Mouse (Mus musculus): ENCODE results near the gene Akt1. TPM values are rescaled to one million over a fixed set of nuclear protein-coding genes. Genes with fewer than 3 reads are reported as not detected.
A peak's percentile ranks its signal among the peaks of the same experiment; 100 is the strongest.

Gene Akt1
- 100 to 1,000 TPM; 217 to 237 TPM for total RNA-seq (2021)
- long read RNA-seq, experiment 1, transcript Akt1-201 (14 exons, 2,690 nt) = major isoform, 694 of 764 reads
- long read RNA-seq, experiment 1, partial matches to known transcripts = 39 of 764 reads
- long read RNA-seq, experiment 1, other reads (novel, unspliced or antisense) = 31 of 764 reads
- long read RNA-seq, experiment 2, transcript Akt1-201 (14 exons, 2,690 nt) = major isoform, 609 of 672 reads
- long read RNA-seq, experiment 2, partial matches to known transcripts = 32 of 672 reads
- long read RNA-seq, experiment 2, other reads (novel, unspliced or antisense) = 31 of 672 reads

GRCm38 (mm10) chr12:112674132-112675011 is at the start of gene Akt1:
Gene Akt1 (minus strand): TSS chr12:112674884.
- DNase-seq = peak; percentile 68 to 85
- intact Hi-C loops (cut with DNase I) = loop anchor here (2.0 kb wide), 1 partner anchor 16 kb away; no protein-coding TSS in a partner anchor

DNA sequence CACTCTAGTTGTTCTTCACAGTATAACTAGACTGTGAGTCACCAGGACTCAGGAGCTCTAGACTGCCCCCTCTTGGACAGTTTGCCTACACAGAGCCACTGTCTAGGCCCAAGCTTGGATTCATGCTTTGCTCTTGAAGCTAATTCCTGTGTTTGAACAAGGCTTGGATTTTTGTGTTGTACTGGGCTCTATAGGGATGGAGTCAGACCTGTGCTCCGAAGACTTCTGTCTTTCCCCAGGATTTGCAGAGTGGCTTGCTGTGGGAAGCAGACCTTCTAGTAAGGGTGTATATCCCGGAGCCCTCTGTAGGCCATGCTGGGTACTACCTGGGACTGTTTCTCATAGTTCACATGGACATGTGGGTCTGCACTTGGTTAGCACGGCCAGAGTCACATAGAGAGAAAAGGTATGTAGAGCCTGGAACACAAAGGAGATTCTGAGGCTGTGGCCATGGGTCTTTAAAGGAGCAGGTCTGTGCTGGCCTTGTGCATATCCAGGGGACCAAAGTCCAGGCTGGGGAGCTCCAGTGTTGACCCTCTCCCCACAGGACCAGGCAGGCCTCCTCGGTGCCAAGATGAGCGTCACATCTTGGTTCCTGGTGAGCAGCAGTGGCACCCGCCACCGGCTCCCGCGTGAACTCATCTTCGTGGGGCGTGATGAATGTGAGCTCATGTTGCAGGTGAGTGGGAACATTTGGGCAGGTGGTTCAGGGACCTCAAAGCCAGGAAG is 49.6 kb upstream of the Akt1 start:
- DNase-seq = peak; percentile 69 to 80
- intact Hi-C loops (cut with DNase I) = no loop called here

DNA sequence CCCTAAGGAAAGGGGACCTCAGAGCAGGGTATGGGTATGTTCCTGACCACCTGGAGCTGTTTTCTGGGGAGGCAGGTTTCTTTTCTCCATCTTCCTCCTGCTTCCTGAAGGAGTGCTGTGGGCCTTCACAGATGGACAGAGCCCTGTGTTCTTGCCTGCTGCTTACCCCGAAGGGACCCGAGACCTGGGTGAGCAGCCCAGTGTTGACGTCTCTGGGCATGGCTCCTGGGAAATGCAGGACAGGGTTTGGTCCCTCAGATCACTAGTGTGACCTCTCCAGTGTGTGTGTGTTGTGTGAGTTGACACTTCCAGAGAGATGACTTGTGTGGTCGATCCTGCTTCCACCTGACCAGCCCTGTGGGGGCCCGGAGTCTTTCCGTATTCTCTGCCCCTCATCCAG is 48.8 kb upstream of the Akt1 start:
- intact Hi-C loops (cut with DNase I) = no loop called here
- no peak for DNase-seq

DNA sequence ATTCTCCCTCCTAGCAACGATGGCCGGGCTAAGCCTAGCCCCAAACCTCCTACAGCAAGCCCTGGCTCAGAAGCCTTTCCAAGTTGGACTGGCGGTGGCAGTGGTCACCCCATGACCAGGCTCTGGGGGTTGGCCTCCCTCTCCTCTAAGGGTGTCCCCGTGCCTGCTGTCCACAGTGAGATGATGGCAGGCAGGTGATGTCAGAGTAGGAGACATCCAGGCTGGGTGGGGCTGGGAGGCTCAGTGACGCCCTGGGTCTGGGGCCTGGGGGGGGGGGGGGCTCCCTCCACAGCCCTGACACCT is 48.3 kb upstream of the Akt1 start:
- no peak for DNase-seq
- intact Hi-C loops (cut with DNase I) = no loop called here

DNA sequence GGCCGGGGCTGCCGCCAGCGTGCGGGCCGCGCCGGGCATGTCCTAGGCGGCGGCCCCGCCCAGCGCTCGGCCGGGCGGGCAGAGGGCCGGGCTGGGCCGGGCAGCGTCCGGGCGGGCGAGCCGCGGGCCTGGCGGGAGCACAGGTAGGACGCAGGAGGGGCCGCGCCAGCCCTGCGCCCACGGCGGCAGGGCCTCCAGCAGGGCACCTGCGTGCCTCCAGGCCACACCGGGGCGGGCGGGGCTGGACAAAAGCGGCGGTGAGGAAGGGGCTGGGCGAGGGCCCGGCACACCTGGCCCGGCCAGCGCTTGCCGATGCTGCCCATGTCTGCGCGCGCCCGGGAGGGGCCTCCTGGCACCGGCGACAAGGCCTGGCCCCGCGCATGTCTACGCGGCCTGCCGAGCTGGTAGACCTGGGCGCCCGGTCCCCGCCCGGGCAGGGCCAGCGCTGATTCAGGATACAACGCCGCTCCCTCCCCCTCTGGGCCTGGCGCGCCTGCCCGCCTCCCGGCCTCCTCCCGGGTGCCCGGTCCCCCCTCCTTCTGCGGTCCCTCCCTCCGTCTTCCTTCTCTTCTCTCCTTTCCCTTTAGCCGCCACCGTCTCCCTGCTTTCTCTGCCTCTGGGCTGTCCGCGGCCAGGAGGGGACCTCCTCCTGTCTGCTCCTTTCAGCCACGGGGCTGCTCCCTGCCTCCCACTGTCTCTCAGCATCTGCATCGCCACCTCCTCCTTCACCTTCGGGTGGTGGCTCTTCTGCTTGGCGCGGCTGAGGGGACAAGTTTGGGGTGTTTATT is 47.8 kb upstream of the Akt1 start:
- intact Hi-C loops (cut with DNase I) = no loop called here
- DNase-seq = peak; percentile 51 to 58

DNA sequence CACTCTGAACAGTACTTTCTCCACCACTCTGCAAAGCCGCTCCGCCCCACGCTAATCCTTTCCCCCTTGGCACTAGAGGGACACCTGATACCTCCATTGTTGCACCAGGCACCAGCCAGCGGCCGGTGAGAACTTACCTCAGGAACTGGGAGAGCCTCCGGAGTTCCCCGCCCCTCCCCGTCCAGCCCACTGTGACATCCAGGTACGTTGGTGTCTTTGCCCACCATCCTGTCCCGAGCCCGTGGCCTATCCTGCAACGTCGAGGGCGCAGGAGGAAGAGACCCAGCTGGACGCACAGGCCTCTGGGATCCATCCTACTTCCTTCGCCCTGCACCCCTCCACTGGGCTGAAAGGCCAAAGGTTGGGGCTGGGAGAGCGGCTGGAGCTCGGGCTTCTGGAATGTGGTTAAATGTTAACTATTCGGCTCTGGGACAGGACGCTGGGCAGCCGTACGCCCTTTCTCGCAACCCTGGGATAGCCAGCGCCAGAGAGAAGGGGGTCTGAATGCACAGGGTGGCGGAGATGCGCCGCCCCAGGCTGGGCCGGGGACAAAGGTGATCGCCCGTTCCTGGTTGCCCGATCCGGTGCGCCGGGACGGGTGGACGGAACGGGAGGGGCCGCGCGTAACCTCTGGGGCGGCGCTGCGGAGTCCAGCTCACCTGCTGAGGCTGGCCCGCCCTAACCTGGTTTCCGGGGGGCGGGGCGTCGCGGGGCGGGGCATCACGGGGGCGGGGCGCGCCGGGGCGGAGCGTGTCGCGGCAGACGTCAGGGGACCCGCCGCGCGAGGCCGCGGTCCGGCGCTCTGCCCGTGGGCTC is 46.9 kb upstream of the Akt1 start:
- peak; percentile 37 to 55 for DNase-seq

GRCm38 (mm10) chr12:112720890-112721423 is 46.3 kb upstream of the Akt1 start:
- no peak for DNase-seq
- intact Hi-C loops (cut with DNase I) = no loop called here

More for the DNA sequence above, 46.9 kb upstream of the Akt1 start:
- intact Hi-C loops (cut with DNase I) = no loop called here

DNA sequence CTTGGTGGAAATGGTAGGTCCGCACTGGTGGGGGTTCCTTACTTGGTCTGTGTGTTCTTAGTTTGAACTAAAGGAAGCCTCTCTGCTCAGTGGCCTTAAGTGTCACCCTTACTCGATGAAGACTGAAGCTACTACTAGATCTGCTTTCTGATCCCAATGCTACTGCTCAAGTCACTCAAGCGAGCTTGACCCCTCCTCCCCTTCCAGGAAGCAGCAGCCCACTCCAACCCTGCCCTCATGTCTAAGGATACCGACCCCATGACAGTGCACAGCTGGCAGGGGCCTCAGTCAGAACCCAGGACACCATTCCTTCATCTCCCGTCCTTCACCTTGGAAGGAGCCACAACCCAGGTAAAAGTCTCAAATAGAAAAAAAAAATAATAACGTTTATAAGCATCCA is 45.5 kb upstream of the Akt1 start, which contains the start of gene Cep170b:
TSS of gene Cep170b (plus strand) at position 240 of the 400 bp plus-strand sequence.
- no peak for DNase-seq
- intact Hi-C loops (cut with DNase I) = no loop called here

- intact Hi-C loops (cut with DNase I) = no loop called here
- no peak for DNase-seq
Observed at GRCm38 (mm10) chr12:112718995-112719394, 44.3 kb upstream of the Akt1 start.

- intact Hi-C loops (cut with DNase I) = no loop called here
- DNase-seq = peak; percentile 41 to 63
Observed at GRCm38 (mm10) chr12:112717140-112717539, 42.5 kb upstream of the Akt1 start.

DNA sequence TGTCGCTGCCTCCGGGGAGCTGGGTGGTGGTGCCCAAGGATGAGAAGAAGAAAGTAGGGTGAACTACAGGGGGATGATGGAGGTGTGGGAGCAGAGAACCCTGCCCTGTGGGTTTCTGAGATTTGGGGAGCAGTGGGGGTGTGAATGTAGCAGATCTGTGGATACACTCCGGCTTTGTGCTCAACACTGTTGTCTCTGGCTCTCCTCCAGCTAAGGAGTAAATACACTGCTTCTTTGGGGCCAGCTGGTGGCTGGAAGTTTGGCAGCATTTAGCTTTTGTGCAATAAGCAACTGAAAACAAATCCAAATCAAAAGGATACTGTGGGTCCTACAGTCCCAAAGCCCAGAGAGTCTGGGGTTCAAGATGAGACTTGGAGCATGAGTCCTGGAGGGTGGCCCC is 39.3 kb upstream of the Akt1 start:
- DNase-seq = peak in 1 of 2 experiments; percentile 44
- intact Hi-C loops (cut with DNase I) = no loop called here

GRCm38 (mm10) chr12:112707573-112707869 is 32.8 kb upstream of the Akt1 start:
- intact Hi-C loops (cut with DNase I) = loop anchor here (1.0 to 5.0 kb wide), 3 partner anchors 47 to 155 kb away; no protein-coding TSS in a partner anchor
- no peak for DNase-seq

DNA sequence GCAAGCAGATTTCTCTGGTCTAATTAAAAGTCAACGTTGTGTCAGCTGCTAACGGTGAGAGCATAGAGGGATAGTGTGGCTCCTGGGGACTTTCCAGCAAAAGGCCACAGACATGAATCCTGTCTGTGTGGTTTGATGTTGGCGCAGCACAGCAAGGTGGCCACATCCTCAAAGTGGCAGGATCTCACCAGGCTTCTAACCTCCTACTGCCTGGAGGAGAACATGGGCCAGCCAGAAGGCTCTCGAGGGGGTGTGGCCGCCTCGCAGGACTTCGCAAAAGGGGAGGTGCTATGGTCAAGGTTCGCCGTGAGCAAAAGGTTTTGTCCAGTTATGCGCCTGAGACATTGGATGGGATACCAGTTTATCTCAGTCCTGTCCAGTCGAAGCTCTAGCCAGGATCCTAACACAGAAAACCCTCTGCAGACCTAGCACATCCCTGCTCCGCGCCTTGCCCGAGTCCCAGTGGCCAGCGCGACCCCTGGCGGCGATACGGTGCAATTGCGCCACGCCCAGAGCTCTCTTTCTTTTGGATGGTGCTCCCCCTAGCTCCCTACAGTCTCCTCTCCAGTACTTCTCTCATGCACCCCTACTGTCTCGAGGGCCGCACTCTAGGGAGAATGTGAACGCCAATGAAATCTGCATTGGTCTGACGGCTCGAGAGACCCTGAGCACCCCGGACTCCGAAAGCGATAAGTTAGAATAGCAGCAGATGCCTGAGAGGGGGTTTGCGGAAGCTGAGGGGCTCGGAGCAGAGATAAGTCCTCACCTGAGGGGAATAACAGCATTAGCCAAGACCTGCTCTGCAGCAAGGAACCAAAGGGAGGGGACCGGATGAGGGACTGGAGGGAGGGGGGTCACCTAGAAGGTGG is 32.3 kb upstream of the Akt1 start:
- intact Hi-C loops (cut with DNase I) = loop anchor here (1.0 to 5.0 kb wide), 3 partner anchors 46 to 155 kb away; no protein-coding TSS in a partner anchor
- DNase-seq = peak; percentile 92 to 97

DNA sequence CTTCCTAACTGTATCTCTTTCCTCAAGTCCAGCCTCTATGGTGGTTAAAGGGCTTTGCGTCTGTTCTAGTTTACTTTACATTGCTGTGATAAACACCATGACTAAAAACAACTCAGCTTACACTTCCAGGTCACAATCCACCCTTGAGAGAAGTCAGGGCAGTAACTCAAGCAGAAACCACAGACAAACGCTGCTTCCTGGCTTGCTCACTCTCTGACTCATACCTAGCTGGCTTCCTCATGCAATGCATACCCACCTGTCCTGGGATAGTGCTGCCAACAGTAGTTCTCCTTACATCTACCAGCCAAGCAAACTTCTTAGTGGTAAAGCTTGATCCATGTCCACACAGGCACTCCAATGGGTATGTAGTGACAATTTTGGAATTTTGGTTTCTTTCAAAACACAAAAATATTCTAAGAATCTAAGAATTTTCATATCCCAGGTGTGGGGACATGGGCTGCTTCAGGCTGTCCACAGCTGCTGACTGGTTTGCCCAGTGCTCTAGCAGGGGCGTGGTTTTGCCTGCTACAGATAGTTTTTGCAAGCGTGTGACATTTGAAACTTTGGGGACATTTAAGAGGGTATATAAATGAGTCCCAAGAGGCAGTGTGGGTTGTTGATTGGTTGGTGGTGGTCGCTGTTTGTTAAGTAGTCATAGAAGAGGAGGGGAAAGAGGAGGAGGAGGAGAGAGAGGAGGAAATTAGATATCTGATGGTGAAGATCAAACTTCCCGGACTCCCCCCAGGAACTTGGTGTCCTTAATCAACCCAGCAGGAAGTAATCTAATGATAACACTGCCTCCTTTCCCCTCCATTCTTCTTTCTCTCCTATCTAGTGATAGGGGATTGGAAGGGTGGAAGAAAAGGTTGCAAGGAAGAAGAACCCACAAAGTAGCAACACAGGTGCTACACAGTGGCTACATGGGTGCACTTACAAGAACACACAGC is 28.0 kb upstream of the Akt1 start:
- no peak for DNase-seq
- intact Hi-C loops (cut with DNase I) = no loop called here

DNA sequence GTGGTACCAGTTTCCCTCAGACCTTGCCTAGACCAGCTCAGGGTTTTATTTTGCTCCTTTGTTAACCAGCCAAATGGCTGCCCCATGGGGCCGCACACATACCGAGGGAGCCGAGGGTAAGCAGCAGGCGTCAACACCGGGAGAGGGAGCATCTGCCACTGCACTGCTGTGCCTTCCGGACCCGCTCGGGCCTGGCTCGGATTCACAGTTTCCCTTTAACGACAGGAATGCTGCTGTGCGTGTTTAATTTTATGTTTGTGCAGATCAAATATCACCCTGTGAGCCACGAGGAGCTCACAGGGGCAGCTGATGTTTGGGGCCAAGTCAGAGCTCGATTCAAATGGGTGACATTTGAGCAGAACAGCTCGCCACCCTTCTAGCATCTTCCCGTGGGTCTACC is 25.8 kb upstream of the Akt1 start:
- intact Hi-C loops (cut with DNase I) = no loop called here
- DNase-seq = no peak

DNA sequence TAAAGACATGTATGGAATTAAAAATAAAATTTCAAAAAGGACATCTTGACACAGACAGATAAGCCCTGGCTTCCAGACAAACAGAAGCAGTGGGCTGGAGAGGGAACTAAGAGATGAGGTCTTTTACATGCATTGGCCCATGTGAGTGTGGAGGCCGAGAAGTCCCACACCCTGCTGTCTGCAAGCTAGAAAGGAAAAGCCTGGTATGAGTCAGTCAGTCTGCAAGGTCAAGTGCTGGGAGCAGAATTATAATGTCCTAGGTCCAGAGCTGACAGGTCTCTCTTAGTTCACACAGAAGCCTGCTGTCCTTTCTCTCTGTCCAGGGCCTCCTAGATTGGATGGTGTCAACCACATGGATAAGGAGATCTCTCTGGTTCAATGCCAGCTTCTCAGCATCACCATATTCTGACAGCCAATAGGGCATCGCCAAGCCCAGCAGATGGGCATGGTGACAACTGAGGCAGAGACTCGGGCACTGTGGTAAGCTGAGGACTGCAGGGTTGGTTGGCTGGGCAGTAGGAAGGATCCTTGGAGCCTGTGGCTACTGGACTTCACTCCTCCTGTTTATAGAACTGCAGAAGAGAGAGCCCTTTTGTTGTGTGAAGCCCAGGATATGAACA is 22.2 kb upstream of the Akt1 start:
- DNase-seq = no peak
- intact Hi-C loops (cut with DNase I) = no loop called here

- intact Hi-C loops (cut with DNase I) = no loop called here
- no peak for DNase-seq
Observed at GRCm38 (mm10) chr12:112694127-112694475, 19.4 kb upstream of the Akt1 start.

All from heart, postnatal 14 days (tissue).